Mouse (Mus musculus) brain, embryonic 18.5 days (tissue): Measurements from ENCODE around the gene Ccdc121.
"Not testable (repeated sequence)": the region's sequence is repeated elsewhere in the genome, so short reads cannot be mapped to it uniquely, and the experiment has no call there.

ENCODE experiments used
- DNase-seq: peaks from one replicate; pipeline ENCODE4 v3.0.0-alpha.2; 2012; ENCODE audit warnings: low read depth, low spot score

Ccdc121 gene

DNA sequence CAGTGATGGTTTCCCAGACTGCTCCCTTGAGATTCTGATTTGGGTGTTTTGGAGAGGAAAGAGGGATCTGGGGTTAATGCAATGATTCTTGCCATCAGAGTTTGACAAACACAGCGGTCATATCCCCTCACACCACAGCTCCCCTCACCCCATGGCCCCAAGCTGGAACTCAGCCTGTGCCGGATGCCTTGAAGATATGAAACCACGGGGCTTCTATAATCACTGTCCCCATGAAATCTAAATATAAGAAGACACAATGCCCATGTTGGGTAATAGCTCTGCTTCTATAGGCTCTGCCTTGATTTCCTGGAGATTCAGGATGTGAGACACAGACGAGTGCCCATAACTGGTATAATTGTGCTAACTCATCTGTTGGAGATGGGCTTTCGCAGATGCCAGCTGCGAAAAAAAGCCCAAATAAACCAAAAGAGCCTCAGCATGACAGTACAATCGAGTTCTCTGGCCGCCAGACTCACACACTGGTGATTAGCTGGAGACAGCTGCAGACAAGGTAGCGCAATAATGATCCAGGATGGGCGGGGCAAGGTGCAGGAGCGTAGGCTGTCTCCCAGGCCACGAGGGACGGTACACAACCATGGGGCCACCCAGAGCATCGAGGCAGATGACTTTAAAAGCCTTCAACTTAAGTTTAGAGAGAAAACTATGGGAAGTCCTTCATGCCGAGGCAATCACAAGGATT is 1.3 kb upstream of the Ccdc121 start:
- no peak for DNase-seq

DNA sequence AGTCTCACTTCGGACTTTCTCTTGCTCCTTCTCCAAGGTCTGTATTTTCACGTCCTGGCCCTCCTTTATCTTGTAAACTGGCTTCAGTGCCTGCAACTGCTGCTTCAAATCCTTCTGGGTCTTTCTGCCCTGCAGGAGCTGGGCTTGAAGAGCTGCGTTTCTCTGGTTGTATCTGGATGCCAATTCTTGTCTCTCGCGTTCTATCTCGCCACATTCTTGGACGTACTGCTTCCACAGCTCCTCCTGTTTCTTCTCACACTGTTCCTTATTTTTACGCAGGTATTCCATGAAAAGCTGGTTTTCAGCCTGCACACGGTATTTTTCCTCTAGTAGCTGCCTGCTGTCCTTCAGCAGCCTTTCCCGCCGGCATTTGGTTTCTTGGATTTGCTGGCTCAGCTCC is 396 bp downstream of the Ccdc121 start:
- DNase-seq, result not testable (repeated sequence)

DNA sequence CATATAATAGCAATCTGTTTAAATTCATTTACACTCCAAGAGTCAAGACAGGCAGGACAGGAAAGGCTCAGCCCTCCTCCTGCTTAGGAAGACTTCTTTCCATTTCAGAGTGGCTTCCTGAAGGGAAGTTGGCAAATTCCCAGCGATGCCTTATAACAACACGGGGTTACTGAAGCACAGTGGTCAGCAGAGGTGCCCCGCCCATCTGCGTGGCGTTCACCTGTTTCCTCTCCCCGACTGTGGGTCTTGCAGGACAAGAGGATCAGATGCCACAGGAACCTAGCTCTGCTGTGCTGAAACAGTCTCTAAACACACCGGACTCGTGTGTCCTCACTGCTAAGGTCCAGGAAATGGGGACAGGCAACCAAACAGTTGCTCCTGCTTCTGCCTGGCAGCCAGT is 5.9 kb downstream of the Ccdc121 start:
- no peak for DNase-seq

DNA sequence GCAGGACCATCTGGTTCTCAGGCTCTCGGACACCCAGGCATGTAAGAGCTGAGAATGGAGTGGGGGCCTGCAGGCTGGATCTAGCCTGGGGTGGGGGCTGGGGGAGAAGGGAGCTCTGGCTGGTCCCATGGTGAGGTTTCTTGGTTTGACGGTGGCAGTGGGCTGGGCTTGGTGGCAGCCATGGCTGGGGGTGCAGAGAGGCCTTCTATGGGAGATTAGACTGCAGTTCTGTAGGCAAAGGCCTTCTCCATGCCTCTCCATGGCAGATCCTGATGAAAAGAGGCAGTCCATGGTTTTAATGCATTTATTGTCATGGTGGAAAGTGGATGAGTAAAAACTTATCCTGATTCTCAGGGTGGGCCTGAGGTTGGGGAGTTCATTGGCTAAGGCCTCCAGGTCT is 7.8 kb downstream of the Ccdc121 start:
- DNase-seq, result no peak

DNA sequence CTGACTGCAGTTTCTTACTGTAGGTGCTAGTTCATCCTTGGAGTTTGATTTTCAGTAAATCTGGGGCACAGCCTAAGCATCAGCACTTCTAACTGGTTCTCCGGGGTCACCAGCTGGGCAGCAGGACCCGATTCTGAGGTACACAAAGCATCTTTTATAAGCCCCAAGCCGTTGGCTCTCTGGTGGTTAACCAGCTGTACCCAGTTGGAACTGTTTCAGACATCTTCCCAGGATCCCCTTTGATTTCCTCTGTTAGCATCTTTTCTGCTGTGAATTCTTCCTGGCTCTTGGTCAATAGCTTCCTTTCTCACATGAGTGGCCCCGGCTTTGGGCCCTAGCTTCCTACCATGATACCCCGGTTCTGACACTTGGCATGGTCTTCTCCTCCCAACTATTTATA is 26.6 kb downstream of the Ccdc121 start:
- no peak for DNase-seq

DNA sequence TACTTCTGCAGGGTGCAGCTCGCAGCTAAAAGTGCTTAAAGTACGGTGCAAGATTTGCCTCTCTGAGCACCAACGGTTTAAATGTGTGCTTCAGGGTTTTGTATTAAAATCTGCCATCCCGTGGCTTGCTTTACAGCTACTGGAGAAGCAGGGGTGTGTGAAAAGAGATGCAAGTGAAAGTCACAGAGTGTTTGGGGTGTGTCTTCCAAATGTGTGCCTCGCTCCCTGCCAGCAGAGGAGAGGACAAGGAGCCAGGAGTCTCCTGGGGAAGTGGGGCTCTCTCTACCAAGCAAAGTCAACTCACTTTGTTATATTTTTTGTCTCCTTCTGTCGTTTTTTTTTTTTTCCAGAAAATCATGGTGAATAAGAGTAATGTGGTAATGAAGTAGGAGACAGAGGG is 34.7 kb downstream of the Ccdc121 start:
- DNase-seq, result no peak

DNA sequence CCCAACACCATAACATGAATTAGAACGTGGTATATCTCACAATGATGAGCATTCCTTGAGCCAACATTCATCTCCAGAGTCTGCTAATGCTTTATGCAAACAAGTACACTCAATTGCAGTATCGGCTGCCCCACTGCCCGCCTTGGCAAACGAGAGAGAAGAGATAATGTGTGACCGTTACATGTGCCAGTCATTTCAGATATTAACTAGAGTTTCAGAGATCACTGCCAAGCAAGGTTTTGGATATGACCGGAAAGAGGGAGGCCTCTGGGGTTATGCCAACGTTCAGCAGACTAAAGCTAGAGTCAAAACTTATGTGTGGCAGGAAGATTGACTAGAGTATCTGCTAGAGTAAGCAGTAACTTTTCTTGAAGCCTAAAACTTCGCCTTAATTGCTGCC is 35.1 kb downstream of the Ccdc121 start:
- no peak for DNase-seq

DNA sequence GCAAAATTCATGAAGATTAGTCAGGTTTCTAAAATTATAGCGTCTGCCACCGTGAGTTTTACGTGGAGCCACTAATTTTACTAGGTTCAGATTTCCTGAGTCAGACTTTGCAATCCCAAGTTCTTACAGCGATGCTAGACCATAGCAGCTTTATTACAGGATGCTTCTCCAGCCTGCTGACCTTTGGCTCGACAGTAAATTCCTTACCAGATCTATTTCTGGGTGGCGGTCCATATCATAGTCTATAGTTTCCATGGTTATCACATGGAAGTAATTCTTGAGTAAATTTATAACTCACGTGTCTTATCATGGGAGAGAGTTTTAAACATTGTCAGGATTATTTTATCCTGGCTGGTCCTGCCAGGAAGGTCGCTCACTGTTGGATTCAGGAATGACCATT is 41.8 kb downstream of the Ccdc121 start:
- no peak for DNase-seq

DNA sequence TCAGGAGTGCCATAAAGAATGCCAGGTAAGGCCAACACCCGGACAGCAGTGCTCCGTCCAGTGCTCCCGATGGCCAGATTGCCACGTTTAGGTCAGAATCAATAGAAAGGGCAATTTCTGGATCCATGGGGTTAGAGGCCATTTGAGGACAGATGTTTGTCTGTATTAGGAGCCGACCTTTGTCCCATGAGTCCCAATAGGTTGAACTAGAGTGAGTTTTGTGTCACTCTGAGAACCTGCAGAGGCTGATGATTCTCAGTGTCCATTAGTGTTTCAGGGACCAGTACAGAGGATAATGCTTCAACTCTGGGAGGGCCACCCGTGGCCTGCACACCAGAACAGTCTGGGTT is 44.0 kb downstream of the Ccdc121 start:
- no peak for DNase-seq

DNA sequence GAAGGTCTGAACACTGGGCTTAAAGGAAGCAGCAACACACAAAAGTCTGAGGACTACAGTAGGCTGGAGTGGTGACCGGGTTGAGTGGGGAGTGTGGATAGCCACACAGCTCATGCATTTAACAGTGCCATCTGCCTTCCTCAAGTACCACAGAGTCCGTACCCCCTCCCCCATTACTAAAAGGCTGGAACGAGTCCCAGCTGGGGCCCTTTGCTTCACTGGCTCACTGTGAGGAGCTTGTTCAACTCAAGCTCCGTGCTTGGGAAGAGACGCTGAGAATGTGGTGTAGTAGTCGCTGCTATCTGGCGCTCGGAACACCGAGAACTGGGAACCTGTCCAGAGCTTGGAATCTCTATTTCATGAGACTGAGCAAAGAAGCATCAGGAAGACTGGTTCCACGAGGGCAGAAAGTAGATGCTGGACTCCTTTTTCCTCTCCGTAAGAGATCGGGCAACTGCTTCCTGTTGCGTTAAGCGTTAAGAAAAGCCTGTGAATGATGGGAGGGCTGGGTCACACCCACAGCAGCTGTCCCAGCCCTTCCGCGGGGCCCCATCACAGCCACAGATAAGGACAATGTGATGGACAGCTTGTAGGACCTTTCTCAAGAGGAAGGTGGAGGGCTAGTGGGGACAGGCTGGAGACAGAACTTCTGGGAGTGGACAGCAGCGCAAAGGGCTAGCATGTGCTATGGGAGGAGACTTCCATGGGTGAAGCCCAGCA is 44.5 kb downstream of the Ccdc121 start:
- no peak for DNase-seq

DNA sequence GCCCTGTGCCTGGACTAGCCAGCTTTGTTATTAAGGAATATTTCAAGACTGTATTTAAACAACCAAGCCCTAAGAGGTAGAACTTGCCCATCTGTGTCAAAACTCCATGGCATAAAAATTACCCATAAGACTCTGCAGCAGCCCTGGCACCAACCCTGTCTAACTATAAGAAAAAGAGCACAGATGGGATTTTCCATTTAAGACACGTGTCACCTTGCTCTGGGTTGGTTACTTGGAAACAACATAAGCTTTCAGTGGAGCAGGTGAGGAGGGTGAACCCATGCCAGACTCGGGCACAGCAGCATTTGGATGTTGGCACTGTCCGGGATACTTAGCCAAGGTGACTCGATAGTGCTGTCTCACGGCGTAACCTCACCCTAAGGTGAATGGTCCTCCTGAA is 45.2 kb downstream of the Ccdc121 start:
- DNase-seq, result no peak

DNA sequence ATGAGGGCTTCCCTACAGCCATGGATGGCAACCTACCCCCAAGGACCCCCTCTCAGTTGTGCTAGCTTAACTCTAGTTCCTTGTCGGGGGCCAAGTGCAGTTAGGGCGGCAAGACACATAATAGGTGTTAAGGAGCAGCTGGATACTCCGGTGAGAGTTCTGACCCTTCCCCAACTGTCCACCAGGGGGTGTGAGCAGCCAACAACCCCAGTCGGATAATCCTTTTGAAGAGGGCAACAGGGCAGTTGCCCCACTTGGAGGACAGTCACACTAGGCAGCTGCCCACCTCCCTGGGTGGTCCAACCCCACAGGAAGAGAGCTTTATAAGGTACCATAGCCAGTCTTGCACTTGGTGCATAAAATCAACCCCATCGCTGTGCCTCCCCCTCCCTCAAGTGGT is 46.2 kb downstream of the Ccdc121 start:
- DNase-seq, result no peak

DNA sequence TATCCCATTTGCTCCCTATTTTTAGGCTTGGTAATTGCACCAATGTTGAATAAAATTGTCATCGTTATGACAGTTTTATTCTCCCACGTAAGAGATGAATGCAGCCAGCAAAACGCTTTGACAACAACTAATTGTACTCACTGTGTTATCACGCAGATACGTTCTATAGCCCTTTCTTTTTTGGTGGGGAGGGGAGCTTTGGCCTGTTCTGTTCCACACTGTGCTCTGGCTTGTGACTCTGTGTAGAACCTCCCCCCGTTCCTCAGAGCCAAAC is 48.4 kb downstream of the Ccdc121 start:
- DNase-seq, result no peak

DNA sequence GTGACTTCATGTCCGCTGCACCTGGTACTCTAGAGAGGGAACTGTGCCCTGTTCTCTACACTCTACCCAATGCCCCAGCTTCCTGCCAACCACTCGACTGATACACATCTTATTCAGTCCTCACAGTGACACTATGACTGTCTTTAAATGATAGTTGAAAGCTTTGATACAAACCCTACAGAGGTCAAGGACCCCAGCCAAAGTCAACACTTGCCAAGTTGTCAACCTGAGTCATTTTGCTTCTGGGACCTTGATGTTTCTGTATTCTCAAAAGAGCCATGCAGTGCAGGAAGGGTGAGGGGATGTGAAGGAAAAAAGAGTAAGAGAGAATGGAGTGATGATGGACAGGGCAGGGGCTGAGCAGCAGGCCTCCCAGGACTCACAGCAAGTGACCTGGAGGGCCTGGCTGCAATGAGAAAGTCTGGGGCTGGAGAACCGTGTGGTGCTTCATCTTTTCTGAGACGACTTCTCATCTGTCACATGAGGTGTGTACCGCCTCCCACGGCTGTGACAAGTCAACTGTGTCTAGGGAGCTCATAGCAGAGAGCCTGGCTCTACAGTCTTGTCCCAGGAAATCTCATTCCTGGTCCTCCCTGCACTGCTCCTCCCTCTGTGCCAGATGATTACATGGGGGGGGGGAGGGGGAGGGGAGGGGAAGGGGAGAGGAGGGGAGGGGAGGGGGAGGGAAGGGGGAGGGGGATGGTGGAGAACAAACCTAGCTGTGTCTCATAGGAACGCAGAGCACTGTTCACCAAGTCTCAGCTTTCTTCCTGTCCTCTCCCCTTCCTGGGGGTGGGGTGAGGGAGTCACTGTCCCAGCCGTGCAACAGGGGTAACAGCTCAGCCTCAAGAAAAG is 49.0 kb downstream of the Ccdc121 start:
- DNase-seq, result no peak

DNA sequence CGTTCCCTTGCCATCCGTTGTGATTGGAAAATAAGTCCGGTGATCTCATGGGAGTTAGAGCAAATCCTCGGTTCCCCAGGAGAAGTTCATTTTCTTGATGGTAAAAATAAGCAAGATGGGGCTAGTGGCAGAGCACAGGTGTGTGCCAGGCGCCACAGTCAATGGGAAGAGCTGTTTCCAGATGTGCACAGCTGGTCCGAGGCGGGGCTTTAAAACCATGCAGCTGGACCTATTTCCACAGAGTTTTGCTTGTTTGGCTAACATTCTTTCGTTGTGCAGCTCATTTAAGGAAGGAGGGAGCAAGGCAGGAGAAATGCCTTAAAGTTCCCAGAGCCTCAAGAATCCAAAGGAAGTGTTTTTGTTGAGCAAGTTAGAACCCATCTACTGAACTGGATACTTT is 49.8 kb downstream of the Ccdc121 start:
- DNase-seq, result no peak

DNA sequence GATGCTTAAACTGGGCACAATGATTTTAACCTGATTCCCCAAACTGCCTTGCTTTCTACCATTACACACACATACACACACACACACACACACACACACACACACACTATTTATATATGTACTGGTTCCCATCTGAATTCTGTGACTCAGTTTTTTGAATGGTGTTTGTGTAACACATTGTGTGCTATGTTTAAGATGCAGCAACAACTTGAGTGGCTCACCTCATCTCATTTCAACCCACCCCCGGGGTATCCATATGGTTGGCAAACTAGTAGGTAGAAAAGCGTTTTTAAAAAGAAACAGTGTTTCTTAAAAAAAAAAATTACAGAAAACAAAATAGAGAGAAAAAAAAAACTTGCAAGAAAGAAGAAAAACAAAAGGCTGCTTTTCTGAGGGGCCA is 51.0 kb downstream of the Ccdc121 start:
- DNase-seq, result no peak
